Comparison of ENCODE assay signal across 8 mouse cellular contexts in the genomic region with DNA sequence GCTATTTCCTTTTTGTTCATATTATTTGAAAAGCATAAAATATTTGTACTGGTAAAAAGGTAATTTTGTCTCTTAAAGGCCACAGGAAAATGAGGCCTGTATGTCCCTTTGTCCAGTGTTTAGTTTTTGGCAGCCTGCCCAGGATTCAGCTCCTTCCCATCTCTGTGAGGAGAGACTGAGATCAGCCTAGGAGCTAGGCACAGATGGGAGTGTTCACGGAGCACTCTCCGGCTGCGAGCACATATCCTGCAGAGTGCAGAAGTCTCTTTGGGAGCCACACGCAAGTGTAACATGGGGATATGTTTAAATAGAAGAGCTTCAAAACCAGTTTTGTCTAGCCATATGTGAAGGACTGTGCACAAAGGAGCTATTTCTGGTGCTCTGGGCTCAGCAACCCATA.
DNase-seq lines count a peak whose midpoint lies in the region; ATAC-seq lines count a peak whose summit lies in the region.

No protein-coding gene starts in this region.

- no peaks in the 10 kb centered on the region for H3K9me3 ChIP-seq in forebrain, embryonic 10.5 days
- H3K9me3 ChIP-seq in intestine, embryonic 15.5 days, result no peaks in the 10 kb centered on the region

- peak overlapping the region; percentile 79; the same call in 1 of the 2 replicates for H3K27ac ChIP-seq in forebrain, embryonic 10.5 days
- H3K27ac ChIP-seq in intestine, embryonic 15.5 days, result no peak overlapping the region

- peaks cover 58% of the 10 kb centered on the region for H3K4me1 ChIP-seq in forebrain, embryonic 10.5 days
- peaks cover 5% of the 10 kb centered on the region; the same call in 1 of the 2 replicates for H3K4me1 ChIP-seq in intestine, embryonic 15.5 days (replicated peaks)

- no peak for ATAC-seq in CD4-positive, CD25-positive, alpha-beta regulatory T cell, adult 4 months
- no peak for ATAC-seq in intestine, embryonic 15.5 days

- no peak overlapping the region for H3K9ac ChIP-seq in intestine, embryonic 15.5 days

- H3K4me2 ChIP-seq in intestine, embryonic 15.5 days (replicated peaks), result no peak overlapping the region

- DNase-seq in kidney, postnatal 14 days, result peak; percentile 51
- DNase-seq in kidney, adult 8-10 months, result no peak
- no peak for DNase-seq in forebrain, embryonic 10.5 days (ENCODE audit: extremely low spot score, low spot score)
- peak; percentile 72 to 75 for DNase-seq in heart, postnatal 10 days
- DNase-seq in left cerebral cortex, postnatal 4 days, result peak; percentile 75
- DNase-seq in right cerebral cortex, adult 18-20 months, result peak; percentile 59

- 68% methylated on average over 4 of the region's 4 CpGs for WGBS in forebrain, embryonic 10.5 days
- 46% methylated on average over 4 of the region's 4 CpGs for WGBS in intestine, embryonic 15.5 days

- no peaks in the 10 kb centered on the region for H3K36me3 ChIP-seq in forebrain, embryonic 10.5 days (replicated peaks)
- no peaks in the 10 kb centered on the region for H3K36me3 ChIP-seq in intestine, embryonic 15.5 days

- intact Hi-C loops in heart, postnatal 10 days (cut with DNase I), result loop anchor here (5.0 kb wide), 1 partner anchor 45 kb away; no protein-coding TSS in a partner anchor
- intact Hi-C loops in left cerebral cortex, postnatal 4 days (cut with DNase I), result no loop called here

- no peak overlapping the region for H3K4me3 ChIP-seq in forebrain, embryonic 10.5 days
- no peak overlapping the region for H3K4me3 ChIP-seq in intestine, embryonic 15.5 days (replicated peaks)

- H3K27me3 ChIP-seq in forebrain, embryonic 10.5 days (ENCODE audit: poor library complexity, severe bottlenecking), result peaks cover 41% of the 10 kb centered on the region
- H3K27me3 ChIP-seq in intestine, embryonic 15.5 days (replicated peaks), result no peaks in the 10 kb centered on the region

Comparison
In these comparisons a context has a peak if more than half of its experiments do, and no peak if none do; other contexts are left out.
1. DNase-seq: peak in kidney, postnatal 14 days (single experiment), heart, postnatal 10 days (2 of 2), left cerebral cortex, postnatal 4 days (single experiment) and right cerebral cortex, adult 18-20 months (single experiment); none in kidney, adult 8-10 months (0 of 2) and forebrain, embryonic 10.5 days (single experiment).